Mouse (Mus musculus) common myeloid progenitor, adult 5-6 weeks (primary cell): ENCODE measurements around the gene Pitpnb. TPM values are rescaled to one million over a fixed set of nuclear protein-coding genes. Genes with fewer than 3 reads are reported as not detected.

Experiments
- ATAC-seq: replicated peaks from 2 replicates; pipeline ENCODE4 v1.8.0; 2016; ENCODE audit warnings: low read depth, mild to moderate bottlenecking, moderate TSS enrichment, inconsistent platforms; ENCODE audit not compliant: poor library complexity, severe bottlenecking
- total RNA-seq: library from RNA; stranded (forward); fragments of 200-1000, 187-1606 nt; gene quantifications from 2 replicates; pipeline ENCODE4 v1.2.3, GENCODE M21; 2017

The Pitpnb gene
- total RNA-seq, 1 experiment from 2014 or later = 37.8 TPM

GRCm38 (mm10) chr5:111335939-111336691, 5.6 kb downstream of the Pitpnb start:
- ATAC-seq = no peak

- ATAC-seq = 0 out of 2 replicates have a peak, but pooled peaks have one; percentile 39
Observed at GRCm38 (mm10) chr5:111341609-111342008, 11.0 kb downstream of the Pitpnb start.

- ATAC-seq = no peak
Observed at GRCm38 (mm10) chr5:111344721-111345400, 14.3 kb downstream of the Pitpnb start.

GRCm38 (mm10) chr5:111356811-111357617, 26.5 kb downstream of the Pitpnb start:
- 0 out of 2 replicates have a peak, but pooled peaks have one; percentile 22 for ATAC-seq

GRCm38 (mm10) chr5:111360546-111360945, 30.0 kb downstream of the Pitpnb start:
- ATAC-seq = 0 out of 2 replicates have a peak, but pooled peaks have one; percentile 32

- no peak for ATAC-seq
Observed at GRCm38 (mm10) chr5:111361058-111361457, 30.5 kb downstream of the Pitpnb start.

GRCm38 (mm10) chr5:111361846-111362245, 31.3 kb downstream of the Pitpnb start:
- no peak for ATAC-seq

- ATAC-seq = no peak
Observed at GRCm38 (mm10) chr5:111363446-111364062, 33.0 kb downstream of the Pitpnb start.

- ATAC-seq = peak; percentile 54; the same call in 1 of the 2 replicates
Observed at GRCm38 (mm10) chr5:111364533-111364932, 34.0 kb downstream of the Pitpnb start.

GRCm38 (mm10) chr5:111366140-111366539, 35.6 kb downstream of the Pitpnb start:
- no peak for ATAC-seq

- no peak for ATAC-seq
Observed at GRCm38 (mm10) chr5:111367937-111368517, 37.5 kb downstream of the Pitpnb start.

- ATAC-seq = no peak
Observed at GRCm38 (mm10) chr5:111368576-111368975, 38.0 kb downstream of the Pitpnb start.

- no peak for ATAC-seq
Observed at GRCm38 (mm10) chr5:111375616-111376015, 45.1 kb downstream of the Pitpnb start.

GRCm38 (mm10) chr5:111376276-111377020, 45.9 kb downstream of the Pitpnb start:
- ATAC-seq = no peak

- no peak for ATAC-seq
Observed at GRCm38 (mm10) chr5:111378126-111378993, 47.8 kb downstream of the Pitpnb start.

- no peak for ATAC-seq
Observed at GRCm38 (mm10) chr5:111383335-111383734, 52.8 kb downstream of the Pitpnb start.

- ATAC-seq = no peak
Observed at GRCm38 (mm10) chr5:111390911-111391310, 60.3 kb downstream of the Pitpnb start.

- ATAC-seq = 0 out of 2 replicates have a peak, but pooled peaks have one; percentile 14
Observed at GRCm38 (mm10) chr5:111391485-111391884, 60.9 kb downstream of the Pitpnb start.
